Mouse (Mus musculus): ENCODE measurements around the gene Picalm.

Gene Picalm

DNA sequence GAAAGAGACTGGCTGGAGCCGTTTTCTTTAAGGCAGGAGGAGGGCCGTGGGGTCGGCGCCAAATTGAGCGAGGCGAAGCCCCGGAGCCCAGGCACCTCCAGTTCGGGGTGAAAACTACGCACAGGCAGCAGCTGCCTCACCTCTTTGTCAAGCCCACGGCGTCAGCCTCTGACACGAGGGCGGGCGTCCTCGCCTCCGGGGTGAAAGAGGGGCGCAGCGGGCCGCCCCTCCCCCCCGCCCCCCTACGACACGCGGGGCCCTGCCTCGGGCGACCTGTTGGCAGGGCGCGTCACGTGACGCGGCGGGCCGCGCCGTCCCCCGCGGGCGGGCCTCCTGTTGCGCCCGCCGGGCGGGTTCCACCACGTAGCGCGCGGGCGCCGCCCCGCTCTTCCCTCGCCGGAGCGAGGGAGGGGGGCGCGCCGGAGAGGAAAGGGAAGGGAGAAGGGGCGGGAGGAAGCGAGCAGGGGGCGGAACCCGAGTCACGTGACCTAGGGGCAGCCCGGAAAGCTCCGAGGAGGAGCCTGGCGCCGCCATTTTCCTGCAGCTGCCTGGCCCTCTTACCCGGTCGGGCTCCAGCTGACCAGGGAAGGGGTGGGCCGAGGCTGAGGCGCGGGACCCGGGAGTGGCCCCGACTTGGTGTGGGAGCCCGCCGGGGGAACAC is at the start of gene Picalm:
Picalm (plus strand) TSS at position 482 of the 661 bp plus-strand sequence.
- peak; percentile 91 to 96 for DNase-seq (ENCODE audit: low spot score in 2 of 2)

DNA sequence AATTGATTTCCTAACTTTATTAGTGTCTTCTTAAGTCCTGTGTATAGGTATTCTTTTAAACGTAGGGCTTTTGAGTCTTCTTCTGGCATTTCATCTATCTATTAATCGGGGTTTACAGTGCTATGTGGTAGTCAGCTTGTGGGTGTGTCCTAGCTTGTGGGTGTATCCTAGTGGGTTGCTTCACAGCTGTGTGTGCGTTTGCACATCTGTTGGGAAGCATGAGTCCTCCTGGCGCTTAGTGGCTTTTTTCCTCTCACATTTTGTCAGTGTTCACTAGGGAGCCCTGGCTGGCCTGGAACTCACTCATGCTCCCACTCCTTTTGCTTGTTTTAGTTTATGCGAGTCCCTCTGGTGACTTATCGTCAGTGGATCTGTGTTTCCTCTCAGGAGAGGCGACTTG is 46.2 kb upstream of the Picalm start:
- no peak for DNase-seq (ENCODE audit: low spot score in 2 of 2)

DNA sequence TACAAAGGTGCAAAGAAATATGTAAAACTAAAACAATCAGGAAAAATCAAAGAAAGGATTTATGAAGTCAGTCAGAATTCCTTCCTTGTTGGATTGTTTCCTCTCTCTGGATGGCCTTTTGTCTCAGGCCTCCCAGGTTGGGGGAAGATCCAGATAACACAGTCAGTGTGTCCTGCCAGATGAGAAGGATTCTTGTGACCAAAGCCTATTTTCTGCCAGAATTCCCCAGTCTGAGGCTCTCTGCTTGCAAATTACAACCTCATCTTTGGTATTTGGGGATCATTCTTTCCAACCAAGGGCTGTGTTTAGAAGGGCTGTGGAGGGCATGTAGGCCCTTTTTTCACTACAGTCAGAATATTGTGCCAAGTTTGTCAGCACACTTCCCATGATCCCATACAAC is 45.5 kb upstream of the Picalm start:
- DNase-seq (ENCODE audit: low spot score in 2 of 2): no peak

- DNase-seq (ENCODE audit: low spot score in 2 of 2): no peak
Measured at GRCm38 (mm10) chr7:90085713-90086112, 44.3 kb upstream of the Picalm start.

GRCm38 (mm10) chr7:90086821-90087220 is 43.2 kb upstream of the Picalm start:
- no peak for DNase-seq (ENCODE audit: low spot score in 2 of 2)

- no peak for DNase-seq (ENCODE audit: low spot score in 2 of 2)
Measured at GRCm38 (mm10) chr7:90090996-90091395, 39.0 kb upstream of the Picalm start.

DNA sequence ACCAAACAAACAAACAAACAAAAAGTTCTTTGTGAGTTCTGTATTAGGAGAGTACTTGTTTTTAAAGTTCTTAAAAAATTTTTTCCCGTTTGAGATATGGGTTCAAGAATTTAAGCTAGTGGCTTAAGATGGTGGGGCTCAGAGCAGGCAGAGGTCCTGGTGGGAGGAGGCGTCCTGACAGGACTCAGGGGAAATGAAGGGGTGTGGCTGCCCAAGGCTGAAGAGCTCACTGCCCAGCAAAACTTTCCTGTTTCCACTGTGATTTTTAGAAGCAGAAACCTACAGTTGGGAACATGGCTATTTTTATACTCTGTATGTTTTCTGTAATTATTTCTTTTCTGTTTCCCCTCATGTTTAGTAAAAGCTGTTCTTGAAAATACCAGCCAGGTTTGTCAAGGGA is 38.3 kb upstream of the Picalm start:
- no peak for DNase-seq (ENCODE audit: low spot score in 2 of 2)

GRCm38 (mm10) chr7:90092452-90093450 is 37.3 kb upstream of the Picalm start:
- no peak for DNase-seq (ENCODE audit: low spot score in 2 of 2)

GRCm38 (mm10) chr7:90095097-90095496 is 34.9 kb upstream of the Picalm start:
- DNase-seq (ENCODE audit: low spot score in 2 of 2): no peak

DNA sequence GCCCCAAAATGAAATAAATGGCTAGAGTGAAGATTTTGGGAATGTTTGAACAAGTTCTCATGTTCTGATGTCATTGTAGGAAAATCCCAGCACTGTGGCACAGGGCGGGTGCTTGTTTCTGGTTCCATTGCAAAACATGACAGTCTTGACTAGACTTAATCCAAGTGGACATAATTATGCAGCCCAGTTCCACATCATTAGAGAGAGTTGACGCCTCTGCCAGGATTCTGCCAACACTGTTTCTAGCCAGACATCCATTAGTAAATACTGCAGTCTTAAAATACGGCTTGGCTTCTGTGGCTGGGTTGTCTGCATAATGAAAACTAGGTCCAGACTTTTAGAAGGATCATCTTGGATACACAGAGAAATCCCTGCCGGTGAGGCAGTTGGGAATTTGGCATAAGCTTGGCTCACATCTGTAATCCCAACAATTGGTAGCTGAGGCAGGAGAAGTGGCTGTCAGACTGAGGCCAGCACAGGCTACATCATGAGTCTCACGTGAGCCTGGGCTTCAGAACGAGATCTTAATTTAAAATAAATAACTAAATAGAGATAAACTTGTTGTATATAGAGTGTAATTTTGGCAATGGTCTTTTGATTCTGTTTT is 34.1 kb upstream of the Picalm start:
- no peak for DNase-seq (ENCODE audit: low spot score in 2 of 2)

DNA sequence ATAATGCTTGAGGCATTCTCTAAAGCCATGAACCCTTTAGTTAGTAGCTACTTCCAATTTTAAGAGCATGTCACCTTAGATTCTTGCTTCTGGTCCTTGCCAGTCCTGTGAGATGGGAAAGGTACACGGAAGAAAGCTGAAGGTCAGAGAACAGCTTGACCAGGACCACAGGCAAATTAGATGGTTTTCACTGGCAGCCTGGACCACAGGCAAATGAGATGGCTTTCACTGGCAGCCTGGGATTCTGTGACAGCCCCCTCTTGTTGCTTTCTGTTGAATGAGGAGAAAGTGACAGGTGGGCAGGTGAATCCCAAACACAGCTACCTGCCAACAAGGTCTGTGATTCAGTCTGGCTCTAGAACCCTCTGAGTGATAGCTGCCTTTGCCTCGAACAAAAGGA is 33.4 kb upstream of the Picalm start:
- DNase-seq (ENCODE audit: low spot score in 2 of 2): no peak

DNA sequence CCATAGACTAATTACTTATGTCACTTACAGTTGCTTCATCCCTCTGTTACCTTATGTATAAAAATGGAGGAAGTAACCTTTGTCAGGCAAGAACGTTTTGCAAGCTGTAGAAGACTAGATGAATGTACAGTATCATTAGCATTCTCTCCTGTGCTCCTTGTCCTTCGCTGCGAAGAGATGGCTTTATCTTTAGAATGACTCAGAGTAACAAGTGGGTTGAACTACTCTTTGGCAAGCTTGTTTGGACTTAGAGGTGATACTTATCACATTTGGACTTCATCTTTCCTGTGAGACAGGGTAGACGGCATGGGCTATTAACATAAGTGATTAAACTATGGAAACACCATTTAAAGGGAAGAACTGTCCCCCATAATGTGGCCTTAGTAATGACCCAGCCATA is 31.8 kb upstream of the Picalm start:
- DNase-seq (ENCODE audit: low spot score in 2 of 2): no peak

DNA sequence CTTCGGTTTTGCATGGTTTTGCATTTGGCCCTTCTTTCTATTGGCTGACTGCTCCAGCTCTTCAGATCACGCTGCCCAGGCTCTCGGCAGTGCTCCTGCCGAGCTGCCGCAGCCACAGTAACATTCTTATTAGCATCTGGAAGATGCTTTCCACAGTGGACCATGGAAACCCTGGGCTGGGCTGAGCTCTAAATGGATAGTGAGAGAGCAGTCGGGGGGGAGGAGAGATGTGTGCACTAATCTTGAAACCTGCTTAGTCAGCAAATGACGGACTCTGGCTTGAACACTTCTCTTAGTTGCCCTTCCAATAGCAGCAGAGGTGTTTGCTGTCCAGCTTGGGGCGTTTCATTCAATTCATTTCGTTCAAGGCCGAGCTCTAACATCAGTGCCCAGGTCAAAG is 30.8 kb upstream of the Picalm start:
- DNase-seq (ENCODE audit: low spot score in 2 of 2): no peak

- no peak for DNase-seq (ENCODE audit: low spot score in 2 of 2)
Measured at GRCm38 (mm10) chr7:90100614-90101160, 29.3 kb upstream of the Picalm start.

DNA sequence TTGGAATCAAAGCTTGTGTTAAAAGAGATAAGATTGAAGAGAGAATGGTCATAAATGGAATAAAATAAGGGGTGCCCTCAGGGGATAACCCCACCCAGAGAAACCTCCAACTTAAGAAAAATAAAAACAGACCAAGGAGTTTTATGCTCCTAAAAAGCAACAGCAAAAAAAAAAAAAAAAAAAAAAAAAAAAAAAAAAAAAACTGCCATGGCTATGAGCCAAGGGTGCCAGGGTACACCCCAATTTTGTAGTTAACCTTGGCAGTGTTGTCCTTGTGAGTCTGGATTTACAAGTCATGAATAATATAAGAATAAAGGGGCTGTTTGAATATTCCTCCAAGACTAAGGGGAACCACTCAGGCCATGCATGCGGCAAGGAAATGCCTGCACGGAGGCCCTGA is 13.9 kb upstream of the Picalm start:
- no peak for DNase-seq (ENCODE audit: low spot score in 2 of 2)

DNA sequence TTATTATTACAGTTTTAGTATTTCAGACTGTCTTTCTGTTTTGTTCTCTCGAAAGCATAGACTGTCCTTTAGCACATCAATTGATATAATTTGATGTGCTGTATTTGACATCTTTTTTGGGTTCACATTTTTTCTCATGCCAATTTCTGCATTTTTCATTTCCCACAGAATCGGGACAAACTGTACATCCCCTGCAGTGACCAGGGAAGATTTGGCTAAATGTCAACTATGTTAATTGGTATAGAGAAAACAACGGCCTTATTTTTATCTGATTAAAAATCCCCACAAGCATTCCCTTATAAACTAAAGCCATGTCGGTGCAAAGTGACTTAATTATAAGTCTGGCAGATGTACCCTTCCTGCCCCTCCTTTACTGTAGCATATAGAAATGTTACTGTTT is 9.9 kb upstream of the Picalm start:
- no peak for DNase-seq (ENCODE audit: low spot score in 2 of 2)

DNA sequence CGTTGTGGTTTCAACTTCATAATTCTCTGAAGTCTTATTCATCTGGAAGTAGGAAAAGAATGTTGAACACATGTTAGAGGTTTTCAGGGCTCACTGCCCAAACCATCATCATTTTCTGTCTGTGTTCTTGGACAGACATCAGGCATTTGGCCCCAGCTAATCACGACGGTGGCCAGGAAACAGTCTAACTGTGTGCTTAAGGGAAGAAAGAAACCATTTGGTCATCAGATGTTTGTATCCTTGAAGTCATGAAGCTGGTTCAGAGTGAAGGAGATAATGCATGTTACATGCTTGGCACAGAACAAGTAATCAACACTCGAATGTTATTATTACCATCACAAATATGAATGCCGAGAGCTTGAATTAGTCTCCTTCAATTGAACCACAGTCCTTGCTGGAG is 5.0 kb upstream of the Picalm start:
- DNase-seq (ENCODE audit: low spot score in 2 of 2): no peak

- no peak for DNase-seq (ENCODE audit: low spot score in 2 of 2)
Measured at GRCm38 (mm10) chr7:90128631-90129200, 1.3 kb upstream of the Picalm start.

GRCm38 (mm10) chr7:90129271-90129731 is 712 bp upstream of the Picalm start:
- DNase-seq (ENCODE audit: low spot score in 2 of 2): peak; percentile 42 to 50

DNA sequence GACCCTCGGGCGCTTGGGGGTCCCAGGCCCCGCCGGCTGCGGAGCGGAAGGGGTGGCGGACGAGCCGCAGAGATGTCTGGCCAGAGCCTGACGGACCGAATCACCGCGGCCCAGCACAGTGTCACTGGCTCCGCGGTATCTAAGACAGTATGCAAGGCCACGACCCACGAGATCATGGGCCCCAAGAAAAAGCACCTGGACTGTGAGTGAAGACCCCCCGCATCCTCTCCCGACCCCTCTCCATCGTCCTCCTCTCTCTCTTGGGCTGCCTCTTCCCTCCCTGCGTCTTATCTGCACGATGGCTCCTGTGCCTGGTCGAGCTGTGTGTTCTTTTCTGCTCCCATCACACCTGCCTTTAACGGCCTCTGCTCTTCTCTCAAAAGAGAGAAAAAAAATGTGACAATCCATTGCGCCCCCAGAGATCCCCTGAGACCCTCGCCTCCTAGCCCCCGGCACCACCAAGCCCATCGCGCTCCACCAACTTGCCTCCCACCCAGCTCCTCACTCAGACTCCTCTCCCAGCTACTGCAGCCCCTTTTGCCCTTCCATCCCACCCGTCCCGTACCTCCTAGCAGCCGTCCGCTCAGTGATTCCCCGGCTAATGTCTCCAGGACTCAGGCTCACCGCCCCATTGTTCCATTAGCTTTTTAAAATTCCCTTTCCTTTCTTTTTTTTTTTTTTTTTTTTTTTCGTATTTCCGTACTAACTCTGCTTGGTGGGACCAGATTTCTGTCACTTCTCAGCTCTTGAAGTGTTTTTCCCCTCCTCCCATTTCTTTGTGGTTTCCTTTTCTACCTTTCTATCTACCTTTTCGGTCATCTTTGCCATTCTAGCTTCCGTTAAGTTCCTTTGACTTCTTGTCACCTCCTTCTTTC is 725 bp downstream of the Picalm start:
- peak in 1 of 2 experiments; percentile 16 for DNase-seq (ENCODE audit: low spot score in 2 of 2)

DNA sequence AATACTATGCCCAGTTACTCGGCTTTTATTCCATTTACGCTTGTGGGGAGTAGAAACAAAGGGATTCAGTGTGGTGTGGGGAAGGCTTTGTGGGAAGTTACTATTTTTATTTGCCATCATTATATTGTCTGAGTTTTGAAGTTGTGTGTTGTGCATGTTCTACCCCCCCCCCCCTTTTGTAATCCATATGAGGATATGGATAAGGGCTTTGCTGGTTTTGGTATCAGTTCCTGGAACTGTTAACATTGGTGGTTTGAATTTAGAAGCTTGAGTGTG is 1.3 kb downstream of the Picalm start:
- no peak for DNase-seq (ENCODE audit: low spot score in 2 of 2)
